Mouse (Mus musculus): ENCODE measurements around the gene Pnpla2. TPM values are rescaled to one million over a fixed set of nuclear protein-coding genes. Genes with fewer than 3 reads are reported as not detected.

Pnpla2 gene
- polyA plus RNA-seq, 1 experiment from 2014 or later = 19.7 TPM

DNA sequence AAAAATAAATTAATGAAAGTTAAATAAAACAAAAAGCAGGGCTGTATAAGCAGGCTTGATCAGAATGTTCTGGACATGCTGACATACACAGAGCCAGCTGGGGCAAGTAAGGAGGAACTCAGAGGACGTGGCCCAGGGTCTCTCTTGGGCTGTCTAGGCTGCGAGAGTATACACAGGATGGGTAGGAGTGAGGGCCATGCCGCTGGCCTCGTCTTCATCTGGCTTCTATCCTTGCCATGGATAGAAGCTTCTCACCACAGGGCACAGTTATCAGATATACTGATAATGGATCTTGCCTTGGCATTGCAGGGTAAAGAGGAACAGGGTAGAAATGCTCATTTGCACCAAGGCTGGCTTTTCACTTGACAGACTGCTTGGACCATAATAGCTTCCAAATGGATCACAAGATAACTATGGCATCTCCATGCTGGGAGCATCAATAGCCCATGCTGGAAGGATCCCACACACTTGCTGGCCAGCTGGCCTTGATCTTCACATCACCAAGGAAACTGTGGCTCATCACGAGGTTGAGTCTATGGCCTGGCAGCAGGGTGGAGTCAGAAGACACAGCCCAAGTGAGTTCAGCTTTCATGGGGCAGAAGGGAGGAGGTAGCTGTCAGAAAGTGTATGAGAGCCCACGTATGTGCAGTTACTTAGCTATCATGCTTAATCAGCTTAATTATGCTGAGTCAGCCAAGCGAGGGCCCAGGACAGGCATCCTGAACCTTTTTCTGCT lies 47.0 kb downstream of the Pnpla2 start:
- Histone ChIP-seq H3K27ac (replicated peaks) (no peak overlapping the region), H3K4me1 (replicated peaks) (no peaks in the 10 kb centered on the region), H3K9ac (no peak overlapping the region), H3K4me3 (no peak overlapping the region), H3K9me3 (no peaks in the 10 kb centered on the region), H3K36me3 (peaks cover 26% of the 10 kb centered on the region; the same call in 1 of the 2 replicates), H3K4me2 (no peak overlapping the region), H3K27me3 (no peaks in the 10 kb centered on the region)
- ATAC-seq (ENCODE audit: low FRiP score, low read depth) = no peak
- 84% methylated on average over 7 of the region's 7 CpGs for WGBS

DNA sequence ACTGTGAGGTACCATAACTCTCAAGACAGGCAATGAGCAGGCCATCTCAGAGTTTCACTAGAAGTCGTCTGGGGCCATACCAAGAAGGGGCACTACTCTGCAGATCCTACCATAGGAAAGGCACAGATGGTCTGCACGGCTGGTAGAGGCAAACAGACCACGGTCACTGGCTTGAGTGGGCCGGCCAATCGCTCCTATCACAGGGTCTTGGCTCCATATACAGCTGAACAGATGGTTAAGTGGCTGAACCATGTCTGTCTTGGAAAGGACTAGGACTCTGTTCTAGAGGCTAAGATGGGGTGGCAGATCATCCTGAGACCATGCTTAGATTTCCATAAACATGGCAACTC lies 47.5 kb downstream of the Pnpla2 start:
- no peaks in the 10 kb centered on the region for H3K27me3 ChIP-seq
- no peak overlapping the region for H3K4me2 ChIP-seq
- H3K27ac ChIP-seq (replicated peaks) = no peak overlapping the region
- H3K4me1 ChIP-seq (replicated peaks) = no peaks in the 10 kb centered on the region
- ATAC-seq (ENCODE audit: low FRiP score, low read depth) = no peak
- no peak overlapping the region for H3K9ac ChIP-seq
- H3K36me3 ChIP-seq = peaks cover 26% of the 10 kb centered on the region; the same call in 1 of the 2 replicates
- no peaks in the 10 kb centered on the region for H3K9me3 ChIP-seq
- 81% methylated on average over 5 of the region's 5 CpGs for WGBS
- no peak overlapping the region for H3K4me3 ChIP-seq

DNA sequence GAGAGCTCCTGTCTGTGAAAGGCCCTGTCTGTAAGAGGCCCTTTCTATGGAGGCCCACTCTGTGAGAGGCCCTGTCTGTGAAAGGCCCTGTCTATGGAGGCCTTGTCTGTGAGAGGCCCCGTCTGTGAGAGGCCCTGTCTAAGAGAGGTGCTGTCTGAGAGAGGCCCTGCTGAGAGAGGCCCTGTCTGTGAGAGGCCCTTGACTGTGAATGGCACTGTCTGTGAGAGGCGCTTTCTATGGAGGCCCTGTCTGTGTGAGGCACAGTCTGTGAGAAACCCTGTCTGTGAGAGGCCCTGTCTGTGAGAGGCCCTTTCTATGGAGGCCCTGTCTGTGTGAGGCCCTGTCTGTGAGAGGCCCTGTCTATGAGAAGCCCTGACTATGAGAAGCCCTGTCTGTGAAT lies 51.3 kb downstream of the Pnpla2 start:
- Histone ChIP-seq H3K4me3 (no peak overlapping the region), H3K9me3 (no peaks in the 10 kb centered on the region), H3K36me3 (peaks cover 14% of the 10 kb centered on the region; the same call in 1 of the 2 replicates), H3K4me1 (replicated peaks) (no peaks in the 10 kb centered on the region), H3K27me3 (no peaks in the 10 kb centered on the region), H3K4me2 (no peak overlapping the region), H3K27ac (replicated peaks) (no peak overlapping the region), H3K9ac (no peak overlapping the region)
- WGBS = 73% methylated on average over 2 of the region's 2 CpGs
- no peak for ATAC-seq (ENCODE audit: low FRiP score, low read depth)

DNA sequence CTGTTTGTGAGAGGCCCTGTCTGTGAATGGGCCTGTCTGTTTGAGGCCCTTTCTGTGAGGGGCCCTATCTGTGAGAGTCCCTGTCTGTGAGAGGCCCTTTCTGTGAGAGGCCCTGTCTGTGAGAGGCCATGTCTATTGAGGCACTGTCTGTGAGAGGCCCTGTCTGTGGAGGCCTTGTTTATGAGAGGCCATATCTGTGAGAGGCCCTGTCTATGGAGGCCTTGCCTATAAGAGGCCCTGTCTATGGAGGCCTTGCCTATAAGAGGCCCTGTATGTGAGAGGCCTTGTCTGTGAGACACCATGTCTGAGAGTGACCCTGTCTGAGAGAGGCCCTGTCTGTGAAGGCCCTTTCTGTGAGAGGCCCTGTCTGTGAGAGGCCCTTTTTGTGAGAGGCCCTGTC lies 53.2 kb downstream of the Pnpla2 start:
- no peak overlapping the region for H3K4me3 ChIP-seq
- H3K4me2 ChIP-seq = no peak overlapping the region
- ATAC-seq (ENCODE audit: low FRiP score, low read depth) = no peak
- no peaks in the 10 kb centered on the region for H3K9me3 ChIP-seq
- no peak overlapping the region for H3K9ac ChIP-seq
- H3K36me3 ChIP-seq = peaks cover 15% of the 10 kb centered on the region; the same call in 1 of the 2 replicates
- H3K4me1 ChIP-seq (replicated peaks) = no peaks in the 10 kb centered on the region
- H3K27ac ChIP-seq (replicated peaks) = no peak overlapping the region
- H3K27me3 ChIP-seq = no peaks in the 10 kb centered on the region

DNA sequence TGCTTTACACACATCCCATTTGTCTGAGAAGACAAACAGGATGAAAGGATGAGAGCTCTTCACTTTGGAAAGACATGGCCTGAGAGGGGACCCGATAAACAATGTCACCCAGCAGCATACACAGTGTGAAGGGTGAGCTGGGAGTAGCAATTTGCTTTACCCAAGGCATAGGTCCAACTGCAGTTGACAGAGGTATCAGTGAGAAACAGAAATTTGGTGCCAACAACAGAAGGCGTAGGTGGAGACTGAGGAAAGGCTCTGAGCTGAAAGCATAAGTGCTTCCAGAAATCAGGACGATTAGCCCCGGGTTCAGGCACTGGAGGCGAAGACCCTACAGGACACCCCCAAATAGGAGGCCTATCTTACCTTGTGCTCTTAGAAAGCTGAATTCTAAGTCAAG lies 55.2 kb downstream of the Pnpla2 start:
- no peak overlapping the region for H3K9ac ChIP-seq
- no peak overlapping the region for H3K27ac ChIP-seq (replicated peaks)
- no peaks in the 10 kb centered on the region for H3K27me3 ChIP-seq
- H3K9me3 ChIP-seq = no peaks in the 10 kb centered on the region
- H3K36me3 ChIP-seq = peaks cover 21% of the 10 kb centered on the region
- no peak overlapping the region for H3K4me2 ChIP-seq
- no peak overlapping the region for H3K4me3 ChIP-seq
- no peaks in the 10 kb centered on the region for H3K4me1 ChIP-seq (replicated peaks)
- no peak for ATAC-seq (ENCODE audit: low FRiP score, low read depth)
- 94% methylated on average over 5 of the region's 5 CpGs for WGBS

Other genes starting within 250 kb of the Pnpla2 start
- gene Lmntd2, start 241.1 kb upstream of the Pnpla2 start, polyA plus RNA-seq (2015; fragmentation: Nextera tagmentation; extraction: Ambion mirVana) = 0.68 and 0.70 TPM in 2 replicates
- gene Rassf7, start 239.3 kb upstream of the Pnpla2 start, polyA plus RNA-seq (2015; fragmentation: Nextera tagmentation; extraction: Ambion mirVana) = 24.5 and 25.7 TPM in 2 replicates
- gene Phrf1, start 226.4 kb upstream of the Pnpla2 start, polyA plus RNA-seq (2015; fragmentation: Nextera tagmentation; extraction: Ambion mirVana) = 66.1 and 71.7 TPM in 2 replicates
- gene Irf7, start 188.7 kb upstream of the Pnpla2 start, polyA plus RNA-seq (2015; fragmentation: Nextera tagmentation; extraction: Ambion mirVana) = 1.5 and 6.1 TPM in 2 replicates
- not detected in 2 replicates for gene Cdhr5, start 178.4 kb upstream of the Pnpla2 start, polyA plus RNA-seq (2015; fragmentation: Nextera tagmentation; extraction: Ambion mirVana)
- gene Sct, start 176.1 kb upstream of the Pnpla2 start, polyA plus RNA-seq (2015; fragmentation: Nextera tagmentation; extraction: Ambion mirVana) = 2.8 and 4.1 TPM in 2 replicates
- 0.64 and 0.90 TPM in 2 replicates for gene Drd4, start 163.2 kb upstream of the Pnpla2 start, polyA plus RNA-seq (2015; fragmentation: Nextera tagmentation; extraction: Ambion mirVana)
- 169 and 205 TPM in 2 replicates for gene Deaf1, start 127.5 kb upstream of the Pnpla2 start, polyA plus RNA-seq (2015; fragmentation: Nextera tagmentation; extraction: Ambion mirVana)
- gene Tmem80, start 127.5 kb upstream of the Pnpla2 start, polyA plus RNA-seq (2015; fragmentation: Nextera tagmentation; extraction: Ambion mirVana) = 54.7 and 58.8 TPM in 2 replicates
- gene Eps8l2, start 116.3 kb upstream of the Pnpla2 start, polyA plus RNA-seq (2015; fragmentation: Nextera tagmentation; extraction: Ambion mirVana) = 1.00 and 1.2 TPM in 2 replicates
- gene Taldo1, start 63.0 kb upstream of the Pnpla2 start, polyA plus RNA-seq (2015; fragmentation: Nextera tagmentation; extraction: Ambion mirVana) = 286 and 298 TPM in 2 replicates
- gene Gatd1, start 41.1 kb upstream of the Pnpla2 start, polyA plus RNA-seq (2015; fragmentation: Nextera tagmentation; extraction: Ambion mirVana) = 52.5 and 53.3 TPM in 2 replicates
- 153 and 184 TPM in 2 replicates for gene Cend1, start 25.7 kb upstream of the Pnpla2 start, polyA plus RNA-seq (2015; fragmentation: Nextera tagmentation; extraction: Ambion mirVana)
- gene Slc25a22, start 17.3 kb upstream of the Pnpla2 start, polyA plus RNA-seq (2015; fragmentation: Nextera tagmentation; extraction: Ambion mirVana) = 94.0 and 107 TPM in 2 replicates
- gene Pidd1, start 11.2 kb upstream of the Pnpla2 start, polyA plus RNA-seq (2015; fragmentation: Nextera tagmentation; extraction: Ambion mirVana) = 3.9 and 4.5 TPM in 2 replicates
- 674 and 754 TPM in 2 replicates for gene Rplp2, start 7.8 kb upstream of the Pnpla2 start, polyA plus RNA-seq (2015; fragmentation: Nextera tagmentation; extraction: Ambion mirVana)
- gene Cracr2b, start 5.9 kb downstream of the Pnpla2 start, polyA plus RNA-seq (2015; fragmentation: Nextera tagmentation; extraction: Ambion mirVana) = 7.1 and 9.5 TPM in 2 replicates
- gene Cd151, start 12.2 kb downstream of the Pnpla2 start, polyA plus RNA-seq (2015; fragmentation: Nextera tagmentation; extraction: Ambion mirVana) = 20.6 and 20.7 TPM in 2 replicates
- 85.9 and 86.2 TPM in 2 replicates for gene Polr2l, start 19.9 kb downstream of the Pnpla2 start, polyA plus RNA-seq (2015; fragmentation: Nextera tagmentation; extraction: Ambion mirVana)
- gene Tspan4, start 20.0 kb downstream of the Pnpla2 start, polyA plus RNA-seq (2015; fragmentation: Nextera tagmentation; extraction: Ambion mirVana) = 63.2 and 66.7 TPM in 2 replicates
- gene Chid1, start 84.7 kb downstream of the Pnpla2 start, polyA plus RNA-seq (2015; fragmentation: Nextera tagmentation; extraction: Ambion mirVana) = 48.2 and 49.0 TPM in 2 replicates
- 116 and 125 TPM in 2 replicates for gene Ap2a2, start 107.0 kb downstream of the Pnpla2 start, polyA plus RNA-seq (2015; fragmentation: Nextera tagmentation; extraction: Ambion mirVana)
- 0.25 and 0.26 TPM in 2 replicates for gene Muc6, start 200.1 kb downstream of the Pnpla2 start, polyA plus RNA-seq (2015; fragmentation: Nextera tagmentation; extraction: Ambion mirVana)
- gene Muc2, start 235.1 kb downstream of the Pnpla2 start, polyA plus RNA-seq (2015; fragmentation: Nextera tagmentation; extraction: Ambion mirVana) = 0.22 and 0.29 TPM in 2 replicates